ENCODE assay signal across 34 mouse cellular contexts in genomic region chr15:95622797-95623196, GRCm38 (mm10). TPM values are rescaled to one million over a fixed set of nuclear protein-coding genes. Genes with fewer than 3 reads are reported as not detected.
"Had no signal": no experiment of that assay in that cellular context is flagged by ENCODE, and none has a peak within 500 bp of the region (broad histone marks: within the 10 kb centered on the region; RNA-seq: fewer than 3 reads in every experiment).

No protein-coding gene starts in this region.

- H3K4me3 ChIP-seq: limb, embryonic 13.5 days; limb, embryonic 15.5 days; liver, embryonic 12.5 days; liver, embryonic 13.5 days; liver, embryonic 15.5 days; lung, embryonic 15.5 days; midbrain, embryonic 10.5 days; midbrain, embryonic 12.5 days; midbrain, embryonic 13.5 days; midbrain, embryonic 15.5 days; myocyte; neural tube, embryonic 12.5 days; neural tube, embryonic 13.5 days had no signal

- H3K27me3 ChIP-seq: limb, embryonic 13.5 days; limb, embryonic 15.5 days; liver, embryonic 12.5 days; liver, embryonic 13.5 days; liver, embryonic 15.5 days; lung, embryonic 15.5 days; megakaryocyte, embryonic 14.5 days; midbrain, embryonic 15.5 days had no signal

- H3K4me2 ChIP-seq: limb, embryonic 13.5 days; limb, embryonic 15.5 days; liver, embryonic 11.5 days; liver, embryonic 12.5 days; liver, embryonic 13.5 days; liver, embryonic 15.5 days; lung, embryonic 14.5 days; lung, embryonic 15.5 days; midbrain, embryonic 11.5 days; midbrain, embryonic 12.5 days; midbrain, embryonic 13.5 days; midbrain, embryonic 15.5 days; neural tube, embryonic 12.5 days; neural tube, embryonic 13.5 days had no signal

- H3K4me1 ChIP-seq: liver, embryonic 12.5 days; liver, embryonic 13.5 days; liver, embryonic 15.5 days; lung, embryonic 15.5 days; megakaryocyte, embryonic 14.5 days; midbrain, embryonic 10.5 days; midbrain, embryonic 12.5 days; midbrain, embryonic 13.5 days; midbrain, embryonic 15.5 days; neural tube, embryonic 12.5 days; neural tube, embryonic 13.5 days had no signal

- H3K9me3 ChIP-seq: limb, embryonic 13.5 days; limb, embryonic 15.5 days; liver, embryonic 12.5 days; liver, embryonic 13.5 days; liver, embryonic 15.5 days; lung, embryonic 15.5 days; megakaryocyte, embryonic 14.5 days; midbrain, embryonic 10.5 days; midbrain, embryonic 12.5 days; midbrain, embryonic 13.5 days; midbrain, embryonic 15.5 days; neural tube, embryonic 12.5 days; neural tube, embryonic 13.5 days had no signal

- H3K27ac ChIP-seq: limb, embryonic 13.5 days; limb, embryonic 15.5 days; liver, embryonic 12.5 days; liver, embryonic 13.5 days; liver, embryonic 14.5 days; liver, embryonic 15.5 days; lung, embryonic 15.5 days; macrophage; midbrain, embryonic 10.5 days; midbrain, embryonic 12.5 days; midbrain, embryonic 13.5 days; midbrain, embryonic 15.5 days; neural tube, embryonic 12.5 days; neural tube, embryonic 13.5 days had no signal

- ATAC-seq: liver, embryonic 12.5 days; liver, postnatal 0 days; lung, postnatal 0 days; midbrain, embryonic 13.5 days; midbrain, embryonic 15.5 days; midbrain, embryonic 16.5 days had no signal

- DNase-seq: left cerebral cortex, postnatal 4 days; liver; liver, embryonic 13.5 days; liver, postnatal 0 days; lung, adult 18-20 months; lung, adult 2 months; lung, embryonic 14.5 days; lung, postnatal 10 days; lung, postnatal 14 days; lung, postnatal 36 days; lung, postnatal 4 days; midbrain, embryonic 14.5 days had no signal

- H3K36me3 ChIP-seq: limb, embryonic 13.5 days; limb, embryonic 15.5 days; liver, embryonic 12.5 days; liver, embryonic 13.5 days; liver, embryonic 15.5 days; lung, embryonic 15.5 days; midbrain, embryonic 10.5 days; midbrain, embryonic 12.5 days; midbrain, embryonic 13.5 days; midbrain, embryonic 15.5 days; neural tube, embryonic 12.5 days; neural tube, embryonic 13.5 days had no signal

- H3K9ac ChIP-seq: limb, embryonic 13.5 days; limb, embryonic 15.5 days; liver, embryonic 12.5 days; liver, embryonic 13.5 days; liver, embryonic 14.5 days; liver, embryonic 15.5 days; liver, postnatal 0 days; lung, embryonic 14.5 days; lung, embryonic 15.5 days; midbrain, embryonic 12.5 days; midbrain, embryonic 13.5 days; midbrain, embryonic 15.5 days; neural tube, embryonic 12.5 days; neural tube, embryonic 13.5 days had no signal

RNA-seq across cellular contexts. Expression of gene Dbx2, which starts 33.0 kb away (rescaled TPM):
- polyA plus RNA-seq: liver, adult 2 months; liver, embryonic 11.5 days; liver, embryonic 12.5 days; liver, embryonic 13.5 days; liver, embryonic 14.5 days; liver, embryonic 15.5 days; liver, embryonic 16.5 days; liver, postnatal 0 days; lung, adult 2 months; lung, embryonic 14.5 days; lung, embryonic 15.5 days; lung, embryonic 16.5 days; lung, postnatal 0 days; macrophage; myocyte had no signal
